In the genomic region with DNA sequence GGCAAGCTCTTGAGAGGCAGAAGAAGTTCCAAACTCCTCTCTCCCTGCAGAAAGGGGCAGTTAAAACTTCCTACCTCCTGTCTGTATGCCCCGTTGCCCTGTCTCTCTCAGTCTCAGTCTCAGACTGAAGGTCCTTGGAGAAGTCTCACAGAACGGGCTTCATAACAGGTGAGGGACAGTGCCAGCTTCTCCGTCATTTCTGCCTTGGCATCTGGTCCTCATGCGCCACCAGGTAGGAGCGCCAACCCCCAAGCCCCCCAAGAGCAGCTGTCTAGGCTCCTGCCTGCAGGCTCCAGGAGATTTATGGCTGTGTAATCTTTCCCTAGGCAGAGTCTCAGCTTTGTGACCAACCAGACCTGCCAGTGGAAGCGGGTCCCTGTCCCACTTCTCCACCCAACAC, we compare ENCODE assay signal across 18 mouse cellular contexts. TPM values are rescaled to one million over a fixed set of nuclear protein-coding genes. Genes with fewer than 3 reads are reported as not detected.
DNase-seq lines count a peak whose midpoint lies in the region; ATAC-seq and TF ChIP-seq lines count a peak whose summit lies in the region.
"Had no signal": no experiment of that assay in that cellular context is flagged by ENCODE, and none has a peak within 500 bp of the region (broad histone marks: within the 10 kb centered on the region; RNA-seq: fewer than 3 reads in every experiment).

No protein-coding gene starts in this region.

- no peak overlapping the region for H3K4me3 ChIP-seq in heart, embryonic 14.5 days (ENCODE audit: control insufficient read depth in 1 of 2, insufficient read depth in 1 of 2, low read depth in 1 of 2, low read length in 2 of 2)
- no peak overlapping the region for H3K4me3 ChIP-seq in liver, embryonic 11.5 days (ENCODE audit: low read depth, low read length)
- H3K4me3 ChIP-seq in intestine, embryonic 16.5 days (ENCODE audit: low read length): no peak overlapping the region
- no peak overlapping the region for H3K4me3 ChIP-seq in small intestine, adult 2 months (ENCODE audit: low read depth, low read length)

- H3K27me3 ChIP-seq in heart, embryonic 14.5 days (ENCODE audit: control insufficient read depth, insufficient read depth, low read length): no peaks in the 10 kb centered on the region
- H3K27me3 ChIP-seq in liver, embryonic 11.5 days (replicated peaks; ENCODE audit: control insufficient read depth, insufficient read depth, low read length): 0 out of 2 replicates have a peak, but pooled peaks cover 2% of the 10 kb centered on the region
- H3K27me3 ChIP-seq in intestine, embryonic 16.5 days (replicated peaks; ENCODE audit: control insufficient read depth, insufficient read depth, low read length): no peaks in the 10 kb centered on the region
- no peaks in the 10 kb centered on the region for H3K27me3 ChIP-seq in small intestine, adult 2 months (ENCODE audit: control insufficient read depth, insufficient read depth, low read length)

- TF ChIP-seq POLR2A in small intestine, adult 2 months (IDR thresholded peaks at IDR 0.05; ENCODE audit: low read depth, low read length): no peak

- no peak overlapping the region for H3K9ac ChIP-seq in heart, embryonic 14.5 days (ENCODE audit: low read length)
- H3K9ac ChIP-seq in liver, embryonic 11.5 days (ENCODE audit: low read depth, low read length): no peak overlapping the region
- 0 out of 2 replicates have a peak overlapping the region, but pooled peaks have one; percentile 9 for H3K9ac ChIP-seq in intestine, embryonic 16.5 days (ENCODE audit: low read depth, low read length)
- H3K9ac ChIP-seq: forebrain, postnatal 0 days; hindbrain, embryonic 14.5 days had no signal

- peaks cover 68 to 75% of the 10 kb centered on the region in 2 experiments for H3K4me1 ChIP-seq in heart, embryonic 14.5 days (ENCODE audit: control insufficient read depth in 2 of 2, insufficient read depth in 2 of 2, low read length in 2 of 2)
- peaks cover 43% of the 10 kb centered on the region for H3K4me1 ChIP-seq in liver, embryonic 11.5 days (replicated peaks; ENCODE audit: control insufficient read depth, insufficient read depth, low read length)
- peaks cover 73% of the 10 kb centered on the region for H3K4me1 ChIP-seq in intestine, embryonic 16.5 days (ENCODE audit: control insufficient read depth, insufficient read depth, low read length)
- H3K4me1 ChIP-seq in small intestine, adult 2 months (ENCODE audit: control insufficient read depth, insufficient read depth, insufficient read length, low read length): peaks cover 58% of the 10 kb centered on the region

- TF ChIP-seq CTCF in small intestine, adult 2 months (IDR thresholded peaks at IDR 0.05; ENCODE audit: extremely low read depth, insufficient read length, insufficient replicate concordance, low read depth, low read length): no peak

- DNase-seq in heart, postnatal 4 days: no peak
- DNase-seq in liver, embryonic 11.5 days (ENCODE audit: low spot score): no peak
- DNase-seq in liver: no peak
- no peak for DNase-seq in layer of hippocampus, postnatal 10 days (ENCODE audit: low spot score in 2 of 2)
- DNase-seq: adrenal gland, postnatal 14 days; cerebellum, adult 9-11 months; gastrocnemius, postnatal 25 days; kidney, postnatal 4 days; layer of hippocampus, postnatal 36 days; midbrain, embryonic 14.5 days had no signal

- ATAC-seq in heart, embryonic 14.5 days (ENCODE audit: insufficient number of reproducible peaks, insufficient read depth, low FRiP score, low read depth): no peak
- ATAC-seq in liver, embryonic 11.5 days (replicated peaks; ENCODE audit: low FRiP score): no peak
- no peak for ATAC-seq in intestine, embryonic 16.5 days
- ATAC-seq: forebrain, postnatal 0 days had no signal

- H3K9me3 ChIP-seq in heart, embryonic 14.5 days (ENCODE audit: control insufficient read depth, low read length): no peaks in the 10 kb centered on the region
- no peaks in the 10 kb centered on the region for H3K9me3 ChIP-seq in liver, embryonic 11.5 days (ENCODE audit: control insufficient read depth, low read length)
- H3K9me3 ChIP-seq in intestine, embryonic 16.5 days (ENCODE audit: control insufficient read depth, low read length): no peaks in the 10 kb centered on the region

- H3K36me3 ChIP-seq in heart, embryonic 14.5 days (ENCODE audit: control insufficient read depth, insufficient read depth, low read length): peaks cover 8% of the 10 kb centered on the region; the same call in 1 of the 2 replicates
- no peaks in the 10 kb centered on the region for H3K36me3 ChIP-seq in liver, embryonic 11.5 days (ENCODE audit: control insufficient read depth, insufficient read depth, low read length)
- no peaks in the 10 kb centered on the region for H3K36me3 ChIP-seq in intestine, embryonic 16.5 days (ENCODE audit: control insufficient read depth, insufficient read depth, low read length)
- H3K36me3 ChIP-seq in small intestine, adult 2 months (ENCODE audit: control insufficient read depth, insufficient read depth, low read length): 0 out of 2 replicates have a peak, but pooled peaks cover 2% of the 10 kb centered on the region

- no peak overlapping the region for H3K4me2 ChIP-seq in heart, embryonic 14.5 days (ENCODE audit: low read length)
- no peak overlapping the region for H3K4me2 ChIP-seq in liver, embryonic 11.5 days
- no peak overlapping the region for H3K4me2 ChIP-seq in intestine, embryonic 16.5 days (ENCODE audit: low read depth, low read length)
- H3K4me2 ChIP-seq: hindbrain, embryonic 14.5 days had no signal

- H3K27ac ChIP-seq in heart, embryonic 14.5 days (replicated peaks in 1 of 2; ENCODE audit: control insufficient read depth in 1 of 2, insufficient read depth in 1 of 2, low read depth in 2 of 2, low read length in 2 of 2): peak overlapping the region; percentile 26 to 55; a peak in 2 of 4 replicates
- peak overlapping the region; percentile 55; the same call in 1 of the 2 replicates for H3K27ac ChIP-seq in liver, embryonic 11.5 days (ENCODE audit: low read depth, low read length)
- peak overlapping the region; percentile 90 for H3K27ac ChIP-seq in intestine, embryonic 16.5 days (ENCODE audit: low read length)
- H3K27ac ChIP-seq in small intestine, adult 2 months (ENCODE audit: insufficient read depth, low read depth, low read length): peak overlapping the region; percentile 1; the same call in 1 of the 2 replicates
- H3K27ac ChIP-seq: hindbrain, embryonic 14.5 days had no signal

- WGBS in heart, embryonic 14.5 days: 89% methylated on average over 6 of the region's 6 CpGs
- WGBS in liver, embryonic 11.5 days: 82% methylated on average over 6 of the region's 6 CpGs
- 61% methylated on average over 6 of the region's 6 CpGs for WGBS in intestine, embryonic 16.5 days
- 59% methylated on average over 6 of the region's 6 CpGs for WGBS in small intestine, adult 2 months

RNA-seq across cellular contexts. Expression of a gene that starts 58.8 kb away (rescaled TPM):
- polyA plus RNA-seq in heart, embryonic 14.5 days (2014; fragmentation: Nextera tagmentation; extraction: Ambion mirVana): not detected in 2 replicates
- total RNA-seq in heart, postnatal 4 days (2021): not detected
- polyA plus RNA-seq in liver, embryonic 11.5 days (2014; fragmentation: Nextera tagmentation; extraction: Ambion mirVana): 2.0 and 2.5 TPM in 2 replicates
- polyA plus RNA-seq in intestine, embryonic 16.5 days (2015; fragmentation: Nextera tagmentation; extraction: Ambion mirVana): 34.8 and 45.4 TPM in 2 replicates
- polyA plus RNA-seq in small intestine, adult 2 months (2012; rRNA removed): 25.1 and 48.9 TPM in 2 replicates
- total RNA-seq in layer of hippocampus, postnatal 10 days (2021): not detected
- total RNA-seq: gastrocnemius, postnatal 25 days; layer of hippocampus, postnatal 36 days; MEL had no signal
- polyA plus RNA-seq: forebrain, postnatal 0 days; hindbrain, embryonic 14.5 days; limb, embryonic 11.5 days; midbrain, embryonic 14.5 days; neural tube, embryonic 11.5 days had no signal

Comparison
In these comparisons a context has a peak if more than half of its experiments do, and no peak if none do; other contexts are left out.
1. H3K27ac ChIP-seq: peak in every context shown above with its lines; median percentile 90 in intestine, embryonic 16.5 days; 55 in liver, embryonic 11.5 days; 40 in heart, embryonic 14.5 days; 1 in small intestine, adult 2 months.